Mouse (Mus musculus) lung, adult 2 months (tissue): ENCODE measurements around the gene Hist2h3c1.

Source experiments
- CTCF ChIP-seq: fragments of 200-500 bp; IDR thresholded peaks from 2 replicates; pipeline ENCODE4 v1.5.1; 2011; ENCODE audit warnings: mild to moderate bottlenecking, low read length, control low read depth; ENCODE audit not compliant: insufficient read depth
- POLR2A ChIP-seq: fragments of 200-500 bp; IDR thresholded peaks from 2 replicates; pipeline ENCODE4 v1.6.1; 2011; ENCODE audit warnings: low read depth, mild to moderate bottlenecking, control low read depth, low read length, borderline replicate concordance; ENCODE audit errors: extremely low read depth

- TF ChIP-seq POLR2A (peak; percentile 49; the same call in 1 of the 2 replicates), CTCF (no peak)
Observed at GRCm38 (mm10) chr3:96263558-96264403, 17.3 kb downstream of the Hist2h3c1 start.
